Mouse (Mus musculus) cerebellum, adult 2 months (tissue): ENCODE measurements at regions not wholly inside any gene's neighbourhood (a gene's known extent, or its start where the extent isn't known, plus 50 kb on each side); places are given as distances from the start of the nearest gene placed in this dataset.

Experiments used
- CTCF ChIP-seq: fragments of 200-500 bp; IDR thresholded peaks from 2 replicates; pipeline ENCODE4 v1.5.1; 2011; ENCODE audit warnings: low read depth, mild to moderate bottlenecking, control low read depth, low read length, moderate library complexity, borderline replicate concordance; ENCODE audit not compliant: insufficient read depth
- POLR2A ChIP-seq: fragments of 200-500 bp; IDR thresholded peaks from 2 replicates; pipeline ENCODE4 v1.6.1; 2011; ENCODE audit warnings: low read length, control low read depth, borderline replicate concordance; ENCODE audit not compliant: insufficient read depth

DNA sequence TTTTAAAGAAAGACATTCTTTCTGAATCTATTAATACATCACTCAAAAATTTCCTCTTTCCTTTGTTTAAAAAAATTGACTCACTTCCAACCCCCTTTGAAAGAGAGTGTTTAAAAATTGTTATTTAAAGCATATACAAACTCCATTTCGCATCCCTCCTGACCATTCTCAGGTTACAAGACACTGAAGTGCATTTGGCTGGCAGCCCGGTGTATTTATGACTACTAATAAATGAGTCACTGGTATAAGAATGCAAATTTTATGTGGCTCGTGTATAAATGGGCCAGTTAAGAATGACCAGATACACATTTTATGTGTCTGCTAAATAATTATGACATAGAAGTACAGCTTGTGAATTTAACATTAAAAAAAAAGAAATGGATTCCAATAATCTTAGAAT, 138.8 kb upstream of the Rarb start:
- TF ChIP-seq POLR2A, result no peak
- no peak for TF ChIP-seq CTCF
